Mouse (Mus musculus): ENCODE measurements around the gene Srpk2. TPM values are rescaled to one million over a fixed set of nuclear protein-coding genes. Genes with fewer than 3 reads are reported as not detected.

The Srpk2 gene
- total RNA-seq, 2 experiments from 2014 or later = 46.6 to 51.7 TPM

Other genes starting within 250 kb of the Srpk2 start
- 40.3 and 42.9 TPM in 2 replicates for gene Pus7, start 99.1 kb upstream of the Srpk2 start, total RNA-seq (2015)
- gene Pus7, start 99.1 kb upstream of the Srpk2 start, total RNA-seq (2017) = 45.5 and 60.3 TPM in 2 replicates
- gene Rint1, start 103.1 kb upstream of the Srpk2 start, total RNA-seq (2015) = 18.9 and 20.8 TPM in 2 replicates
- 27.5 and 28.0 TPM in 2 replicates for gene Rint1, start 103.1 kb upstream of the Srpk2 start, total RNA-seq (2017)
- gene Tomm7, start 159.5 kb upstream of the Srpk2 start, total RNA-seq (2015) = 81.3 and 98.8 TPM in 2 replicates
- gene Tomm7, start 159.5 kb upstream of the Srpk2 start, total RNA-seq (2017) = 288 and 310 TPM in 2 replicates

All from megakaryocyte progenitor cell, adult 5-6 weeks (primary cell).